Mouse (Mus musculus) bone marrow, adult 2 months (tissue): ENCODE results near the gene Gm8677.
"Not testable (repeated sequence)": the region's sequence is repeated elsewhere in the genome, so short reads cannot be mapped to it uniquely, and the experiment has no call there.

Experiments
- CTCF ChIP-seq: fragments of 200-500 bp; IDR thresholded peaks from 2 replicates; pipeline ENCODE4 v1.5.1; 2011; ENCODE audit warnings: low read length, control low read depth; ENCODE audit not compliant: control insufficient read depth, insufficient read depth
- POLR2A ChIP-seq: fragments of 200-500 bp; IDR thresholded peaks from 2 replicates; pipeline ENCODE4 v1.6.1; 2011; ENCODE audit warnings: low read depth, mild to moderate bottlenecking, control low read depth, low read length, borderline replicate concordance; ENCODE audit not compliant: control insufficient read depth

- TF ChIP-seq CTCF, POLR2A: not testable (repeated sequence)
These were observed 30.6 kb upstream of the Gm8677 start, which contains the start of gene Gm4201 for GRCm38 (mm10) chr7:22565243-22565642.
